Mouse (Mus musculus) neural tube, embryonic 11.5 days (tissue): ENCODE measurements at regions not wholly inside any gene's neighbourhood (a gene's known extent, or its start where the extent isn't known, plus 50 kb on each side); places are given as distances from the start of the nearest gene placed in this dataset.

Source experiments
- ATAC-seq: fragments of 200-750 bp; cut with Nextera tagmentation; 2 replicates; pipeline ENCODE4 v1.8.0; 2017; ENCODE audit warnings: moderate number of reproducible peaks, mild to moderate bottlenecking, moderate TSS enrichment, moderate library complexity; ENCODE audit not compliant: insufficient read depth, low FRiP score, low TSS enrichment
- DNase-seq: peaks from one replicate; pipeline ENCODE4 v3.0.0-alpha.2; 2015; ENCODE audit warnings: low spot score
- H3K27ac ChIP-seq: fragments of 300-500 bp; sonication (generic); 2 replicates; pipeline ENCODE4 v1.5.1; 2014; ENCODE audit warnings: low read depth, mild to moderate bottlenecking, low read length
- H3K27me3 ChIP-seq: fragments of 300-500 bp; sonication (generic); 2 replicates; pipeline ENCODE4 v1.6.1; 2014; ENCODE audit warnings: mild to moderate bottlenecking, low read length, mixed read lengths; ENCODE audit not compliant: control insufficient read depth, insufficient read depth
- H3K36me3 ChIP-seq: fragments of 300-500 bp; sonication (generic); 2 replicates; pipeline ENCODE4 v1.6.1; 2014; ENCODE audit warnings: mild to moderate bottlenecking, low read length, moderate library complexity, mixed read lengths; ENCODE audit not compliant: control insufficient read depth, insufficient read depth
- H3K4me1 ChIP-seq: fragments of 300-500 bp; sonication (generic); 2 replicates; pipeline ENCODE4 v1.6.1; 2014; ENCODE audit warnings: low read length, mixed read lengths; ENCODE audit not compliant: control insufficient read depth, insufficient read depth
- H3K4me2 ChIP-seq: fragments of 300-500 bp; sonication (generic); 2 replicates; pipeline ENCODE4 v1.6.1; 2014; ENCODE audit warnings: low read depth, mild to moderate bottlenecking, moderate library complexity
- H3K4me3 ChIP-seq: fragments of 300-500 bp; sonication (generic); 2 replicates; pipeline ENCODE4 v1.5.1; 2014; ENCODE audit warnings: low read depth, low read length
- H3K9ac ChIP-seq: fragments of 300-500 bp; sonication (generic); 2 replicates; pipeline ENCODE4 v1.6.1; 2014; ENCODE audit warnings: mild to moderate bottlenecking, low read length
- H3K9me3 ChIP-seq: fragments of 300-500 bp; sonication (generic); 2 replicates; pipeline ENCODE4 v1.6.1; 2016; ENCODE audit warnings: low read length; ENCODE audit not compliant: control insufficient read depth
- WGBS: fragments of 180-500 bp; shearing (Covaris S2); extraction: QIAGEN DNeasy Blood & Tissue Kit; methylation state at CpG from one replicate; pipeline ENCODE4 v1.1.7; 2014; 5-methylcytosine and 5-hydroxymethylcytosine counted together

DNA sequence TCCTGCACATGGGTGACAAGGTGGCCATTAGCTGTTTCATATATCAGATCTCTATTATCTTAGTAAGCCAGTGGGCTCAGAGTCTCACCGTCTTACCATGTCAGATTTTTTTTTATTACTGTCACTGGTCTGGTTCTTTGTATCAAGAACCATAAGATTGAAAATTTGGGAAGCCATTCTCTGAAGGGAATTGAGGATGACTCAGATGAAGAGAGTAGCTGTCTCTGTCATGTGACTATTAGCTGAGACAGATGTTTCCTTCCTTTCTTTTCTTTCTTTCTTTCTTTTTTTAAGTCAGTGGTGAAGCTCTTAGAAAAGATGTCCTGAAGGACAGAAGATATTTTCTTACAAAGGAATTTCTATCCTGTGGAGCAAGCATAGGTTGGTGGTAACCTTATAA, 84.1 kb downstream of the Dact1 start:
- no peak for DNase-seq

DNA sequence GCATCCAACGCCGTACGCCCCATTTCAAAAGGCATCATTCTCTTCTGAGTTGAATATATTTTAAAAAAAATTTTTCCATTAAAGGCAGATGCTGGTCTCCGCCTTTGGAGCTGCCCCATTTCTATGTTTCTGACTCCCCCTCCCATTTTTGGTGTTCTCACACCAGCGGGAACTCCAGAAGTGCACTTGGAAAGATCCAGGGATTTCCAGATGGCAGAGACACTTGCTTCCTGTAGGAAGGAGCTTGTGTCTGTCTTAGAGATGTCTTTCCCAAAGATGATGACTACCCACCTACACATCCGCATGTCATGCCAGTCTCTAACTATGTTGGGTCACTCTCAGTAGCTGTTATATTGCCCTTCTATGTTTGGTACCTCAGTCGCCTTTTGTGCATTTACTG, 87.8 kb downstream of the Dact1 start:
- Histone ChIP-seq H3K9me3 (no peaks in the 10 kb centered on the region), H3K27me3 (no peaks in the 10 kb centered on the region), H3K36me3 (no peaks in the 10 kb centered on the region), H3K9ac (no peak overlapping the region), H3K4me2 (no peak overlapping the region), H3K27ac (no peak overlapping the region), H3K4me1 (no peaks in the 10 kb centered on the region; the same call in 1 of the 2 replicates), H3K4me3 (no peak overlapping the region)
- ATAC-seq, result no peak
- no peak for DNase-seq
- 94% methylated on average over 7 of the region's 7 CpGs for WGBS

More for the DNA sequence above, 84.1 kb downstream of the Dact1 start:
- Histone ChIP-seq H3K4me2 (no peak overlapping the region), H3K4me1 (no peaks in the 10 kb centered on the region), H3K27me3 (no peaks in the 10 kb centered on the region), H3K4me3 (no peak overlapping the region), H3K36me3 (no peaks in the 10 kb centered on the region), H3K9me3 (no peaks in the 10 kb centered on the region), H3K9ac (no peak overlapping the region), H3K27ac (no peak overlapping the region)
- ATAC-seq, result no peak
- WGBS, result 79% methylated on average over 1 of the region's 1 CpGs

- Histone ChIP-seq H3K4me2 (no peak overlapping the region), H3K9me3 (no peaks in the 10 kb centered on the region), H3K4me3 (no peak overlapping the region), H3K27ac (no peak overlapping the region), H3K27me3 (no peaks in the 10 kb centered on the region), H3K36me3 (no peaks in the 10 kb centered on the region), H3K4me1 (no peaks in the 10 kb centered on the region; the same call in 1 of the 2 replicates), H3K9ac (no peak overlapping the region)
- no peak for DNase-seq
- no peak for ATAC-seq
- 94% methylated on average over 3 of the region's 3 CpGs for WGBS
Measured at GRCm38 (mm10) chr12:71398701-71399100, 89.0 kb downstream of the Dact1 start.

GRCm38 (mm10) chr12:71400201-71400600, 90.5 kb downstream of the Dact1 start:
- Histone ChIP-seq H3K36me3 (no peaks in the 10 kb centered on the region), H3K4me1 (no peaks in the 10 kb centered on the region; the same call in 1 of the 2 replicates), H3K4me3 (no peak overlapping the region), H3K9ac (no peak overlapping the region), H3K27ac (no peak overlapping the region), H3K27me3 (no peaks in the 10 kb centered on the region), H3K9me3 (no peaks in the 10 kb centered on the region), H3K4me2 (no peak overlapping the region)
- DNase-seq (no peak), ATAC-seq (no peak)
- 93% methylated on average over 6 of the region's 6 CpGs for WGBS

DNA sequence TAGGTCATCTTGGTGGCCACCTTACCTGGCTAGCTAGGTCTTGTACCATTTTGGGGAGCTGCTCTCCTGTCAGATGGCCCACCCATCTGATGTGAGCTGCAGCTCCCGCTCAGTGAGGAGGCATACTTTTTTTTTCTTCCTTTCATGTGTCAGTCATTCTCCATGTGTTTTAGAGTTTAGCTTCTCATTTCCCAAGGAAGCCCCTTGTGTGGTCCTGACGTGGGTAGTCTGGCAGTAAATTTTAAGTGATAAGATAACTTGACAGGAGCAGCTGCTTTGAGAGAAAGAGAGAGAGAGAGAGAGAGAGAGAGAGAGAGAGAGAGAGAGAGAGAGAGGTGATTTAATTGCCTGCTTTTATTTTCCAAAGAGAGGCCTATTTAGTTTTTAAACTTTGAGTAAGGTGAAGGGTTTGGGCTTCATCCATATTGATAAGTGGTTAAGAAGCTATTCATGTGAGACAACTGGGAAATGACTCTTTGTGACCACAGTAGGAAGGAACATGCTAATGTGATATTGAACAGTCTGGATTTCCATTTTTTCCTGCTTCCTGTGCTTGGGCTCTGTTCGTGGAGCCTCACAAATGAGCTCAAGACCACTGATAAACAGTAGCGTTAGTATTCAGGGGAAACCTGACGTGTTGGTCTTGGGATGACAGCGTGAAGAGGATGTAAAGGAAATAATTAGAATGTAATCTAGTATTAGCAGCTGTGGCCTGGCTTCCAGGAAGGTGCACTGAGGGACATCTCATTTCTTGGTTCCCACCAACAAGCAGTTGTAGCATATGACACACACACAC, 92.1 kb downstream of the Dact1 start:
- H3K4me1 ChIP-seq, result no peaks in the 10 kb centered on the region; the same call in 1 of the 2 replicates
- H3K4me3 ChIP-seq, result no peak overlapping the region
- DNase-seq (no peak), ATAC-seq (no peak)
- no peak overlapping the region for H3K4me2 ChIP-seq
- H3K36me3 ChIP-seq, result no peaks in the 10 kb centered on the region
- no peak overlapping the region for H3K9ac ChIP-seq
- no peak overlapping the region for H3K27ac ChIP-seq
- H3K27me3 ChIP-seq, result no peaks in the 10 kb centered on the region
- H3K9me3 ChIP-seq, result no peaks in the 10 kb centered on the region
- WGBS, result 35% methylated on average over 6 of the region's 6 CpGs

GRCm38 (mm10) chr12:71407294-71407693, 97.6 kb downstream of the Dact1 start:
- 65% methylated on average over 3 of the region's 3 CpGs for WGBS

GRCm38 (mm10) chr12:71408396-71409050, 98.8 kb downstream of the Dact1 start:
- Histone ChIP-seq H3K27me3 (no peaks in the 10 kb centered on the region), H3K27ac (no peak overlapping the region), H3K4me1 (no peaks in the 10 kb centered on the region), H3K4me3 (no peak overlapping the region), H3K9me3 (no peaks in the 10 kb centered on the region), H3K36me3 (no peaks in the 10 kb centered on the region), H3K4me2 (no peak overlapping the region), H3K9ac (no peak overlapping the region)
- no peak for DNase-seq
- no peak for ATAC-seq
- 12% methylated on average over 3 of the region's 3 CpGs for WGBS

More at GRCm38 (mm10) chr12:71407294-71407693, 97.6 kb downstream of the Dact1 start:
- ATAC-seq (no peak), DNase-seq (no peak)
- no peak overlapping the region for H3K27ac ChIP-seq
- no peaks in the 10 kb centered on the region for H3K9me3 ChIP-seq
- H3K36me3 ChIP-seq, result no peaks in the 10 kb centered on the region
- H3K27me3 ChIP-seq, result no peaks in the 10 kb centered on the region
- H3K4me3 ChIP-seq, result no peak overlapping the region
- H3K9ac ChIP-seq, result no peak overlapping the region
- no peak overlapping the region for H3K4me2 ChIP-seq
- H3K4me1 ChIP-seq, result no peaks in the 10 kb centered on the region

GRCm38 (mm10) chr12:71412331-71412730, 102.6 kb downstream of the Dact1 start:
- H3K9ac ChIP-seq, result no peak overlapping the region
- DNase-seq (no peak), ATAC-seq (no peak)
- WGBS, result 88% methylated on average over 3 of the region's 3 CpGs
- H3K4me2 ChIP-seq, result no peak overlapping the region
- H3K27ac ChIP-seq, result no peak overlapping the region
- no peak overlapping the region for H3K4me3 ChIP-seq
- no peaks in the 10 kb centered on the region for H3K9me3 ChIP-seq
- H3K36me3 ChIP-seq, result no peaks in the 10 kb centered on the region
- H3K27me3 ChIP-seq, result no peaks in the 10 kb centered on the region
- H3K4me1 ChIP-seq, result no peaks in the 10 kb centered on the region

- H3K4me3 ChIP-seq, result no peak overlapping the region
- no peaks in the 10 kb centered on the region for H3K9me3 ChIP-seq
- no peaks in the 10 kb centered on the region for H3K36me3 ChIP-seq
- no peaks in the 10 kb centered on the region for H3K27me3 ChIP-seq
- no peak overlapping the region for H3K4me2 ChIP-seq
- ATAC-seq, result no peak
- DNase-seq, result no peak
- no peak overlapping the region for H3K27ac ChIP-seq
- H3K9ac ChIP-seq, result no peak overlapping the region
- WGBS, result 90% methylated on average over 2 of the region's 2 CpGs
- no peaks in the 10 kb centered on the region for H3K4me1 ChIP-seq
Measured at GRCm38 (mm10) chr12:71416968-71417367, 107.3 kb downstream of the Dact1 start.
